Mouse (Mus musculus) ES-Bruce4 (cell line): Measurements from ENCODE around the gene Enam. TPM values are rescaled to one million over a fixed set of nuclear protein-coding genes. Genes with fewer than 3 reads are reported as not detected.

Experiments used
- H3K27ac ChIP-seq: 2 replicates; pipeline ENCODE4 v1.5.1; 2012; ENCODE audit warnings: low read length, inconsistent platforms; ENCODE audit not compliant: insufficient read depth
- H3K27me3 ChIP-seq: 2 replicates; pipeline ENCODE4 v1.6.1; 2012; ENCODE audit warnings: mild to moderate bottlenecking, low read length, inconsistent platforms; ENCODE audit not compliant: control insufficient read depth, poor library complexity, insufficient read depth, severe bottlenecking
- H3K36me3 ChIP-seq: 2 replicates; pipeline ENCODE4 v1.6.1; 2012; ENCODE audit warnings: inconsistent platforms, mild to moderate bottlenecking, low read length, moderate library complexity; ENCODE audit not compliant: control insufficient read depth, poor library complexity, insufficient read depth, severe bottlenecking
- H3K4me1 ChIP-seq: one replicate; pipeline ENCODE4 v1.8.1; 2011; ENCODE audit warnings: low read length; ENCODE audit not compliant: control insufficient read depth, insufficient read depth
- H3K4me3 ChIP-seq: 2 replicates; pipeline ENCODE4 v1.5.1; 2011; ENCODE audit warnings: low read depth, mild to moderate bottlenecking, low read length
- H3K9ac ChIP-seq: 2 replicates; pipeline ENCODE4 v1.6.1; 2012; ENCODE audit warnings: low read depth, mild to moderate bottlenecking, inconsistent platforms; ENCODE audit not compliant: poor library complexity, severe bottlenecking
- H3K9me3 ChIP-seq: replicated peaks from 2 replicates; pipeline ENCODE4 v1.6.1; 2012; ENCODE audit warnings: mild to moderate bottlenecking, low read length, inconsistent platforms; ENCODE audit not compliant: control insufficient read depth, poor library complexity, insufficient read depth, severe bottlenecking
- CTCF ChIP-seq: IDR thresholded peaks from one replicate; pipeline ENCODE4 v1.8.1; 2011; ENCODE audit warnings: low read depth, low read length
- EP300 ChIP-seq: IDR thresholded peaks from 2 replicates; pipeline ENCODE4 v1.6.1; 2011; ENCODE audit warnings: low read depth, low read length; ENCODE audit not compliant: insufficient read depth
- POLR2A ChIP-seq: IDR thresholded peaks from one replicate; pipeline ENCODE4 v1.8.1; 2011; ENCODE audit warnings: low read length; ENCODE audit not compliant: insufficient read depth
- polyA plus RNA-seq: library from polyadenylated mRNA; stranded (reverse); fragments of >200 nt; gene quantifications from 2 replicates; pipeline ENCODE4 v1.2.4, GENCODE M21; 2011; ENCODE audit warnings: low read depth; ENCODE audit not compliant: missing spikeins, insufficient read depth, insufficient read length

Gene Enam
- not detected in 2 replicates for polyA plus RNA-seq

DNA sequence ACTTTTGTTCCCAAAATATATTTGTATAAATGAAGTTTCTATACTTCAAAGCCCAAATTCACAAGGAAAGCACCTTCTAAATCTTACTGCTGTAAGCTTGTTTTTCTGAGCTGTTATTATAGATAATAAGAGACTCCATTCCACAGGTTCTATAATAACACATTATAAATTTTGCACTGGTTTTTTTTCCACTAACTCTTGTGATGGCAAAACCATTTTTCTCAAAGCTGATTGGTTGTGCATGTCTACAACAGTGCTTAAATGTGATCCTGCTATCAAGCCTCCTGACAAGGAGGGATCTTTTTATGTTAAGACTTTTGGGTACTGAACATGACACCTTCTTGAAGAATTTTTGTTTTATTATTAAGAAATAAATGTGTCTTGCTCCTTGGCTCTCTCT is at the start of gene Enam:
Enam (plus strand) TSS at position 301 of the 400 bp plus-strand sequence.
- Histone ChIP-seq H3K36me3 (no peaks in the 10 kb centered on the region), H3K27me3 (no peaks in the 10 kb centered on the region), H3K27ac (no peak within 1 kb of the TSS), H3K4me3 (no peak within 1 kb of the TSS), H3K9ac (no peak within 1 kb of the TSS), H3K4me1 (no peaks in the 10 kb centered on the region), H3K9me3 (no peaks in the 10 kb centered on the region)
- TF ChIP-seq CTCF = no peak
- no peak for TF ChIP-seq EP300
- no peak for TF ChIP-seq POLR2A

- Histone ChIP-seq H3K4me3 (no peak within 1 kb of the TSS), H3K36me3 (no peaks in the 10 kb centered on the region), H3K27me3 (no peaks in the 10 kb centered on the region), H3K9ac (no peak within 1 kb of the TSS), H3K9me3 (no peaks in the 10 kb centered on the region), H3K4me1 (no peaks in the 10 kb centered on the region), H3K27ac (no peak within 1 kb of the TSS)
- no peak for TF ChIP-seq EP300
- no peak for TF ChIP-seq CTCF
- no peak for TF ChIP-seq POLR2A
These were observed 32.1 kb upstream of the Enam start, which contains the start of gene Ambn for GRCm38 (mm10) chr5:88455691-88456090. Gene Ambn (plus strand): TSS chr5:88455991.

GRCm38 (mm10) chr5:88467471-88467870 is 20.3 kb upstream of the Enam start:
- Histone ChIP-seq H3K4me3 (no peak overlapping the region), H3K9me3 (no peaks in the 10 kb centered on the region), H3K27ac (no peak overlapping the region), H3K36me3 (no peaks in the 10 kb centered on the region), H3K27me3 (no peaks in the 10 kb centered on the region), H3K4me1 (no peaks in the 10 kb centered on the region), H3K9ac (no peak overlapping the region)
- TF ChIP-seq CTCF = no peak
- no peak for TF ChIP-seq EP300
- no peak for TF ChIP-seq POLR2A

DNA sequence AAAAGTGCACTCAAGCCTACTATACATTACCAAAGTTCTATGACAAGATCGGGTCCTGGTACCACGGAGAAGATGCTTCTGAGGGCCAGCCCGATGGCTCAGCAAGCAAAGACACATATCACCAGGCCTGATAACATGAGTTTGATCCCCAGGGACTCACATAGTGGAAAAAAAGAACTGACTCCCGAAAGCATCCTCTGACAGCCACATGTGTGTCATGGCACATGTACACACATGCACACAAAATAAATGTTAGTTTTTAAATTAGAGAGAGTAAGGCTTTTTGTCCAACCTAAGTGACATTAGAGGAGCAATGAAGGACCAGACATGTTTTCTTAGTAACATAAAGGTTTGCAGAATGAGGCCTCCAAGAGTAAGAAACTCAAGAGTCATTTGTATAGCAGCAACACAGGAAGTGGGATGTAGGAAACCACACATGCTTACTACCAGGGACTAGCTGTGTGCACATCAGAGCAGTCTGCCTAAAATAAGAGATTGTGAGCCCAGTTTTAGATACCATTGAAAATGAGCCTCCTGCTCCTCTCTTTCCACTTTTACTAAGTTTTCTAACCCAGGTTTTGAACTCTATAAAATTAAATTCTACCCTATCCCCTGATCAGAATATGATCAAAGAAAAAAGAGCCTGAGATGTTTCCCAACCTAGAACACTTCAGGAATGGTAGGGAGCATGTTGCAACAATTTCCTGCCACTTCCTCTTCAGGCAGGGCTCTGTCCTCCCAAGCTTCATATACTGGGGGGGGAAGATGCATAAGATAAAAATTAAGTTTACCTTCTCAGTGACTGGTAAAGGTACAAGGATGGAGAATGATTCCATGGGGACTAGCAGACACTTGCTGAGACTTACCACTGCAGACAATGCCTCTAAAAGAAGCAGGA is 18.7 kb upstream of the Enam start:
- Histone ChIP-seq H3K9ac (no peak overlapping the region), H3K9me3 (no peaks in the 10 kb centered on the region)
- TF ChIP-seq POLR2A = no peak

GRCm38 (mm10) chr5:88489004-88489403 is 1.2 kb downstream of the Enam start:
- H3K4me1 ChIP-seq = no peaks in the 10 kb centered on the region
- H3K9ac ChIP-seq = no peak overlapping the region
- no peak for TF ChIP-seq CTCF
- TF ChIP-seq POLR2A = no peak
- no peak for TF ChIP-seq EP300
- H3K27me3 ChIP-seq = no peaks in the 10 kb centered on the region
- H3K4me3 ChIP-seq = no peak overlapping the region
- H3K36me3 ChIP-seq = no peaks in the 10 kb centered on the region
- H3K27ac ChIP-seq = no peak overlapping the region
- H3K9me3 ChIP-seq = no peaks in the 10 kb centered on the region

More for the DNA sequence above, 18.7 kb upstream of the Enam start:
- Histone ChIP-seq H3K36me3 (no peaks in the 10 kb centered on the region), H3K4me1 (no peaks in the 10 kb centered on the region), H3K27me3 (no peaks in the 10 kb centered on the region), H3K27ac (no peak overlapping the region), H3K4me3 (no peak overlapping the region)

GRCm38 (mm10) chr5:88491111-88491510 is 3.3 kb downstream of the Enam start:
- no peaks in the 10 kb centered on the region for H3K27me3 ChIP-seq
- no peak overlapping the region for H3K27ac ChIP-seq
- no peaks in the 10 kb centered on the region for H3K36me3 ChIP-seq

More at GRCm38 (mm10) chr5:88491111-88491510, 3.3 kb downstream of the Enam start:
- Histone ChIP-seq H3K9me3 (no peaks in the 10 kb centered on the region), H3K4me1 (no peaks in the 10 kb centered on the region), H3K4me3 (no peak overlapping the region), H3K9ac (no peak overlapping the region)
- TF ChIP-seq EP300 (no peak), CTCF (no peak), POLR2A (no peak)
